Mouse (Mus musculus): Measurements from ENCODE around the gene Eif4e. TPM values are rescaled to one million over a fixed set of nuclear protein-coding genes. Genes with fewer than 3 reads are reported as not detected.

Eif4e gene
- total and polyA plus RNA-seq, 2 experiments from 2014 or later: 104 to 293 TPM

- Histone ChIP-seq H3K4me1 (ENCODE audit: insufficient read depth, low read length) (no peaks in the 10 kb centered on the region), H3K27ac (ENCODE audit: low read depth, low read length) (no peak overlapping the region), H3K4me2 (ENCODE audit: low read depth, low read length, poor library complexity, severe bottlenecking) (no peak overlapping the region), H3K27me3 (ENCODE audit: insufficient read depth, low read length) (no peaks in the 10 kb centered on the region), H3K36me3 (ENCODE audit: insufficient read depth, low read length) (no peaks in the 10 kb centered on the region), H3K9me3 (ENCODE audit: low read length) (no peaks in the 10 kb centered on the region), H3K9ac (replicated peaks; ENCODE audit: low read length, poor library complexity, severe bottlenecking) (no peak overlapping the region), H3K4me3 (ENCODE audit: low read depth, low read length) (no peak overlapping the region)
- 58% methylated on average over 12 of the region's 12 CpGs for WGBS
- no peak for TF ChIP-seq CTCF (IDR thresholded peaks at IDR 0.05)
- ATAC-seq (ENCODE audit: low FRiP score) (no peak), DNase-seq (ENCODE audit: low spot score) (no peak)
Observed at GRCm38 (mm10) chr3:138531479-138532181, 5.7 kb downstream of the Eif4e start.

- Histone ChIP-seq H3K27ac (ENCODE audit: low read depth, low read length) (no peak overlapping the region), H3K9me3 (ENCODE audit: low read length) (no peaks in the 10 kb centered on the region), H3K4me1 (ENCODE audit: insufficient read depth, low read length) (no peaks in the 10 kb centered on the region), H3K27me3 (ENCODE audit: insufficient read depth, low read length) (no peaks in the 10 kb centered on the region), H3K4me2 (ENCODE audit: low read depth, low read length, poor library complexity, severe bottlenecking) (no peak overlapping the region), H3K9ac (replicated peaks; ENCODE audit: low read length, poor library complexity, severe bottlenecking) (no peak overlapping the region), H3K36me3 (ENCODE audit: insufficient read depth, low read length) (no peaks in the 10 kb centered on the region), H3K4me3 (ENCODE audit: low read depth, low read length) (no peak overlapping the region)
- ATAC-seq (ENCODE audit: low FRiP score) (no peak), DNase-seq (ENCODE audit: low spot score) (no peak)
- TF ChIP-seq CTCF (IDR thresholded peaks at IDR 0.05): no peak
- WGBS: 70% methylated on average over 2 of the region's 2 CpGs
Observed at GRCm38 (mm10) chr3:138532764-138533163, 6.8 kb downstream of the Eif4e start.

- Histone ChIP-seq H3K4me2 (ENCODE audit: low read depth, low read length, poor library complexity, severe bottlenecking) (no peak overlapping the region), H3K27ac (ENCODE audit: low read depth, low read length) (no peak overlapping the region), H3K27me3 (ENCODE audit: insufficient read depth, low read length) (no peaks in the 10 kb centered on the region), H3K4me3 (ENCODE audit: low read depth, low read length) (no peak overlapping the region), H3K9ac (replicated peaks; ENCODE audit: low read length, poor library complexity, severe bottlenecking) (no peak overlapping the region), H3K9me3 (ENCODE audit: low read length) (no peaks in the 10 kb centered on the region), H3K36me3 (ENCODE audit: insufficient read depth, low read length) (no peaks in the 10 kb centered on the region), H3K4me1 (ENCODE audit: insufficient read depth, low read length) (no peaks in the 10 kb centered on the region)
- 98% methylated on average over 2 of the region's 2 CpGs for WGBS
- TF ChIP-seq CTCF (IDR thresholded peaks at IDR 0.05): no peak
- ATAC-seq (ENCODE audit: low FRiP score): no peak
- no peak for DNase-seq (ENCODE audit: low spot score)
Observed at GRCm38 (mm10) chr3:138536031-138536430, 10.1 kb downstream of the Eif4e start.

GRCm38 (mm10) chr3:138542621-138543020 is 16.6 kb downstream of the Eif4e start:
- DNase-seq (ENCODE audit: low spot score) (no peak), ATAC-seq (ENCODE audit: low FRiP score) (no peak)
- H3K27me3 ChIP-seq (ENCODE audit: insufficient read depth, low read length): no peaks in the 10 kb centered on the region
- WGBS: 56% methylated on average over 3 of the region's 3 CpGs
- no peak overlapping the region for H3K27ac ChIP-seq (ENCODE audit: low read depth, low read length)
- no peak overlapping the region for H3K9ac ChIP-seq (replicated peaks; ENCODE audit: low read length, poor library complexity, severe bottlenecking)
- H3K4me3 ChIP-seq (ENCODE audit: low read depth, low read length): no peak overlapping the region
- TF ChIP-seq CTCF (IDR thresholded peaks at IDR 0.05): no peak
- no peaks in the 10 kb centered on the region for H3K36me3 ChIP-seq (ENCODE audit: insufficient read depth, low read length)
- no peak overlapping the region for H3K4me2 ChIP-seq (ENCODE audit: low read depth, low read length, poor library complexity, severe bottlenecking)
- H3K9me3 ChIP-seq (ENCODE audit: low read length): no peaks in the 10 kb centered on the region
- no peaks in the 10 kb centered on the region for H3K4me1 ChIP-seq (ENCODE audit: insufficient read depth, low read length)

GRCm38 (mm10) chr3:138544117-138544516 is 18.1 kb downstream of the Eif4e start:
- ATAC-seq (ENCODE audit: low FRiP score) (no peak), DNase-seq (ENCODE audit: low spot score) (no peak)
- WGBS: 70% methylated on average over 4 of the region's 4 CpGs
- Histone ChIP-seq H3K27me3 (ENCODE audit: insufficient read depth, low read length) (no peaks in the 10 kb centered on the region), H3K36me3 (ENCODE audit: insufficient read depth, low read length) (no peaks in the 10 kb centered on the region), H3K4me2 (ENCODE audit: low read depth, low read length, poor library complexity, severe bottlenecking) (no peak overlapping the region), H3K4me1 (ENCODE audit: insufficient read depth, low read length) (no peaks in the 10 kb centered on the region), H3K4me3 (ENCODE audit: low read depth, low read length) (no peak overlapping the region), H3K9ac (replicated peaks; ENCODE audit: low read length, poor library complexity, severe bottlenecking) (no peak overlapping the region), H3K9me3 (ENCODE audit: low read length) (no peaks in the 10 kb centered on the region), H3K27ac (ENCODE audit: low read depth, low read length) (no peak overlapping the region)
- TF ChIP-seq CTCF (IDR thresholded peaks at IDR 0.05): no peak

GRCm38 (mm10) chr3:138546678-138547077 is 20.7 kb downstream of the Eif4e start:
- Histone ChIP-seq H3K9me3 (ENCODE audit: low read length) (no peaks in the 10 kb centered on the region), H3K4me2 (ENCODE audit: low read depth, low read length, poor library complexity, severe bottlenecking) (no peak overlapping the region), H3K27me3 (ENCODE audit: insufficient read depth, low read length) (no peaks in the 10 kb centered on the region), H3K36me3 (ENCODE audit: insufficient read depth, low read length) (peaks cover 11% of the 10 kb centered on the region), H3K4me3 (ENCODE audit: low read depth, low read length) (no peak overlapping the region), H3K27ac (ENCODE audit: low read depth, low read length) (no peak overlapping the region), H3K9ac (replicated peaks; ENCODE audit: low read length, poor library complexity, severe bottlenecking) (no peak overlapping the region), H3K4me1 (ENCODE audit: insufficient read depth, low read length) (no peaks in the 10 kb centered on the region)
- DNase-seq (ENCODE audit: low spot score): no peak
- no peak for TF ChIP-seq CTCF (IDR thresholded peaks at IDR 0.05)
- 86% methylated on average over 2 of the region's 2 CpGs for WGBS
- ATAC-seq (ENCODE audit: low FRiP score): no peak
